10 mouse cellular contexts compared by ENCODE assay signal in the genomic region with DNA sequence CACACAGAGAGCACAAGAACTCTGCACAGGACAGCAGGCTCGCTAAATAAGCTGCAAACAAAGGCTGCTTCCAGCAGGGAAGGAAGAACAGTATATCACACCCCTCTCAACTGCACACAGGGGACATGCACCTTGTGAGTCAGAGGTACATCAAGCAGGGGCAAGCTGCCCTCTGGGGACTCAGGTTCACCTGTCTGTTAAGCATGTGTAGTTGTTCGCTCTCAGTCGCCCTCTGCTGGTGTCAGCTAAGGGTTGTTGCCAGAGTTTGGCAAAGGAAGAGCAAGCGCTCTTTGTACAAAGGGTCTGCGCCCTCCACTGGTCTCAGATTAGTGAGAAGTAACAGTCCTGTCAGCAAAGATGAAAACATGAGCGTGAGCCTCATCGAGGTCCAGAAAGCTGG.
DNase-seq lines count a peak whose midpoint lies in the region; ATAC-seq and TF ChIP-seq lines count a peak whose summit lies in the region.
"Had no signal": no experiment of that assay in that cellular context is flagged by ENCODE, and none has a peak within 500 bp of the region (broad histone marks: within the 10 kb centered on the region; RNA-seq: fewer than 3 reads in every experiment).

No protein-coding gene starts in this region.

- H3K9ac ChIP-seq in hindbrain, postnatal 0 days (replicated peaks; ENCODE audit: low read length), result no peak overlapping the region
- no peak overlapping the region for H3K9ac ChIP-seq in midbrain, postnatal 0 days (replicated peaks; ENCODE audit: low read length, poor library complexity, severe bottlenecking)
- H3K9ac ChIP-seq: embryonic facial prominence, embryonic 13.5 days had no signal

- H3K4me2 ChIP-seq in hindbrain, postnatal 0 days (ENCODE audit: low read depth, low read length), result no peak overlapping the region
- no peak overlapping the region for H3K4me2 ChIP-seq in midbrain, postnatal 0 days (ENCODE audit: low read depth, low read length, poor library complexity, severe bottlenecking)
- H3K4me2 ChIP-seq: embryonic facial prominence, embryonic 13.5 days had no signal

- DNase-seq in urinary bladder, postnatal 25 days (ENCODE audit: low spot score), result peak; percentile 18
- no peak for DNase-seq in urinary bladder, postnatal 10 days (ENCODE audit: low spot score)
- DNase-seq in hindbrain, postnatal 0 days (ENCODE audit: low spot score), result peak; percentile 93
- DNase-seq in left cerebral cortex, adult 18-20 months (ENCODE audit: low spot score in 2 of 2), result peak; percentile 65 to 73
- DNase-seq in midbrain, postnatal 0 days (ENCODE audit: low spot score), result peak; percentile 91
- DNase-seq in thymus, postnatal 4 days, result peak; percentile 77
- no peak for DNase-seq in spleen, postnatal 36 days (ENCODE audit: low spot score in 2 of 2)

- peak; percentile 95 for TF ChIP-seq CTCF in hindbrain, postnatal 0 days (IDR thresholded peaks at IDR 0.05; ENCODE audit: low read depth)
- peak; percentile 95 for TF ChIP-seq CTCF in midbrain, postnatal 0 days (IDR thresholded peaks at IDR 0.05)

- peak; percentile 45 for ATAC-seq in common myeloid progenitor, adult 5-6 weeks (replicated peaks; ENCODE audit: low read depth, poor library complexity, severe bottlenecking)
- peak; percentile 30; the same call in 1 of the 2 replicates for ATAC-seq in hindbrain, postnatal 0 days
- peak; percentile 9; the same call in 1 of the 2 replicates for ATAC-seq in midbrain, postnatal 0 days (ENCODE audit: low FRiP score)

- H3K36me3 ChIP-seq in hindbrain, postnatal 0 days (ENCODE audit: insufficient read depth, low read length), result no peaks in the 10 kb centered on the region
- peaks cover 2% of the 10 kb centered on the region for H3K36me3 ChIP-seq in midbrain, postnatal 0 days (ENCODE audit: insufficient read depth, low read length)
- H3K36me3 ChIP-seq: embryonic facial prominence, embryonic 13.5 days had no signal

- H3K27ac ChIP-seq in hindbrain, postnatal 0 days, result no peak overlapping the region
- H3K27ac ChIP-seq in midbrain, postnatal 0 days (ENCODE audit: low read depth, low read length), result no peak overlapping the region
- H3K27ac ChIP-seq: embryonic facial prominence, embryonic 13.5 days; macrophage had no signal

- no peak overlapping the region for H3K4me3 ChIP-seq in hindbrain, postnatal 0 days (ENCODE audit: low read length)
- no peak overlapping the region for H3K4me3 ChIP-seq in midbrain, postnatal 0 days (ENCODE audit: low read depth, low read length)
- H3K4me3 ChIP-seq: embryonic facial prominence, embryonic 13.5 days had no signal

- no peaks in the 10 kb centered on the region for H3K9me3 ChIP-seq in hindbrain, postnatal 0 days (ENCODE audit: low read length)
- H3K9me3 ChIP-seq in midbrain, postnatal 0 days (ENCODE audit: low read length), result no peaks in the 10 kb centered on the region
- H3K9me3 ChIP-seq: embryonic facial prominence, embryonic 13.5 days had no signal

- peaks cover 11% of the 10 kb centered on the region; the same call in 1 of the 2 replicates for H3K4me1 ChIP-seq in hindbrain, postnatal 0 days (ENCODE audit: insufficient read depth, low read length)
- 0 out of 2 replicates have a peak, but pooled peaks cover 3% of the 10 kb centered on the region for H3K4me1 ChIP-seq in midbrain, postnatal 0 days (ENCODE audit: insufficient read depth, low read length)
- H3K4me1 ChIP-seq: embryonic facial prominence, embryonic 13.5 days had no signal

- WGBS in hindbrain, postnatal 0 days, result 21% methylated on average over 7 of the region's 7 CpGs
- WGBS in midbrain, postnatal 0 days, result 16% methylated on average over 7 of the region's 7 CpGs

- no peaks in the 10 kb centered on the region for H3K27me3 ChIP-seq in hindbrain, postnatal 0 days (ENCODE audit: insufficient read depth, low read length)
- no peaks in the 10 kb centered on the region for H3K27me3 ChIP-seq in midbrain, postnatal 0 days (ENCODE audit: insufficient read depth, low read length)
- H3K27me3 ChIP-seq: embryonic facial prominence, embryonic 13.5 days had no signal

Comparison
In these comparisons a context has a peak if more than half of its experiments do, and no peak if none do; other contexts are left out.
1. DNase-seq: peak in urinary bladder, postnatal 25 days (single experiment), hindbrain, postnatal 0 days (single experiment), left cerebral cortex, adult 18-20 months (2 of 2), midbrain, postnatal 0 days (single experiment) and thymus, postnatal 4 days (single experiment); none in urinary bladder, postnatal 10 days (single experiment) and spleen, postnatal 36 days (0 of 2).
2. Peak in every context shown above with its lines, with median percentiles within 50 percentile points of each other: ATAC-seq.